Mouse (Mus musculus) forelimb bud, embryonic 11.5 days (tissue): ENCODE results near the gene Slc35b4.

ENCODE experiments used
- DNase-seq: peaks from one replicate; pipeline ENCODE4 v3.0.0-alpha.2; 2012; ENCODE audit warnings: low read depth, low spot score

Slc35b4 gene

GRCm38 (mm10) chr6:34170844-34171494 lies 5.9 kb downstream of the Slc35b4 start:
- DNase-seq: no peak

DNA sequence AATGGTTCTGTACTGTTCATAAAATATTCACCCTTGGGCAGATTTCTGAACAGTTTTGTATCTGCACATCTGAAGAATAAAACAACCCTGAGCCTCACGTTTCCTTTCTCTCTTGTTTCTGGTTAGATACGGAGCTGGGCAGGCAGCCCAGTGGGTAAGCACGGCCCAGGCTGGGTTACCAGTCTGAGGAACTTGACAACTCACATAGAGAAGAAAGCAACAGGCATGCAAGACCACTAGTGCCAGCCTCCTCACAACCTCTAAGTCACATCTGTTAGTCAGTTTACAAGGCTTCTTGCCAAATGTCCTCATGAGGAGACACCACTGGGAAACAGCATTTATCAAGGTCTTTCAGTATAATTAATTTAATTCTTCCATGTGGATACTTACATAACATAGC lies 8.1 kb downstream of the Slc35b4 start:
- no peak for DNase-seq

GRCm38 (mm10) chr6:34163014-34163413 lies 13.9 kb downstream of the Slc35b4 start:
- DNase-seq: no peak

DNA sequence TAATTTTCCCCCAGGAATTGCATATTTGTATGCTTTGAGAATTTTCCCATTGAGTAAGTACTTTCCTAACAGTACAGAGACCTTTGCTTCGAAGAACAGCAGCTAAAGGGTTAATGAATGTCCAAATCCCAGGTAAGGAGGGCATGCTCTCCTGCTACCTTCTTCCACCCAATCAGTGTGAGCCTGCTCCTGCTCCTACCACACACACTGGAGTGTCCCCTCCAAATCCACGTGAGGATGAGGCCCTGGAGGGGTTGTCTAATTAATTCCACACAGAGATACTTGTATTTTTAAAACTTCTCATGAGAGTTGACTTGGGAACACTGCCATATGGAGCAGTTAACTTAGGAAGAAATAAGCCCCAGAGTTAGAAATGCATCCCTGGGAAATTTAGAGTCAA lies 14.3 kb downstream of the Slc35b4 start:
- no peak for DNase-seq

- DNase-seq: no peak
These were observed 15.4 kb downstream of the Slc35b4 start for GRCm38 (mm10) chr6:34161511-34161910.

GRCm38 (mm10) chr6:34160816-34161310 lies 16.0 kb downstream of the Slc35b4 start:
- no peak for DNase-seq

- no peak for DNase-seq
These were observed 16.7 kb downstream of the Slc35b4 start for GRCm38 (mm10) chr6:34159998-34160815.

DNA sequence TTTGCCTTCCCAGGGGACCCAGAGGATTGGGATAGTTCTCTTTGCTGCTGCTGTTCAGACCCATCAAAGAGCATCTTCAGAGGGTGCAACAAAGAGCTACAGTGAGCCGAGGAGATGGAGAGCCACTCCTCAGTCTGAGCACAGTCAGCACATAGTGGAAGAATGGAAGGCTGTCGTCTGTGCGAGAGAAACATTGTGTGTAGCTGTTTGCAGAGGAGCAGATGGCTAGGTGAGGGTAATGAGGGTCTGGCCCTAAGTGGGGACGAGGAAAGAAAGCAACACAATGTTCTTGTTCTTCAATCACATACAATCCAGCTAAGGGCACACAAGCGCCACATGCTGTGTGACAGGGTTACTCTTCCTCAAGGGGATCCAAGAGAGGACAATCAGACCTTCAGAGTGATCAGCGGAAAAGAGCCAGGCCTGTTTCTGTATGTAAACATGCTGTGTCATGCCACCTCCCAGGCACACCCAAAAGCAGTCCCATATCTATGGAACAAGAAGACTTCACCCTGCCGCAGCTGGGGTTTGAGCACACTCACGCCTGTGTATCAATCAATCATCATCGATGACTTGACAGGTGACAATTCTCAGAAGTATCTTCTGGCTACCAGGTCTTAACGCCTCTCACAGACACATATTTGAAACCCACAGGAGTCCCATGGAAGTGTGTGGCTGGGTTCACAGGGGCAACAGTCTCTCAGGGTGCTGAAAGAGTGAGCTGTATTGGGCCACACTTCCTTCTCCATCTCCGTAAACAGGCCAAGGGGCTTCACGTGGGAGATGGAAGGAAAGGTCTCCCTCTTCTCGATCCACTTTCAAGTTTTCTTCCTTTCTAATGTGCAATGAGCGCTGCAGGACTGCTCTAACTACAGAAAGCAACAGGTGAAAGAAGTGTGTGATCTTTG lies 19.8 kb downstream of the Slc35b4 start:
- DNase-seq: no peak

DNA sequence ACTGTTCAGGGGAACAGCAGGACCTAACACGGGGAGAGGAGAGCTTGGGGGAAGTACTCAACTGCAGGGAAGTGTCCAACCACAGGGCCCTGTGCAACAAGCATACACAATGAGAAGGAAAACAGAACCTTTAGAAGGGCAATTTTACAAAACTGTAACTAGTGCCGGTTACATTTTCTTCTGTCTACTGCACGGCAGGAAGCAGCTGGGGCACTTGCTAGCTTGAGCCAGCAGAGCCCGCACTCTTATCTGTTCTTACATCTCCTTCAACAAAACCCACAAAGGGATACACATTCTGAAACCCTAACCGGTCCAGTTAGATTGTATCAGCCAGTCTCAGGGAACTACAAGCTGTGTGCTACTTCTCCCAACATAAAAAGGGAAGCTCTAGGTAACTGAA lies 20.9 kb downstream of the Slc35b4 start:
- no peak for DNase-seq

- no peak for DNase-seq
These were observed 21.6 kb downstream of the Slc35b4 start for GRCm38 (mm10) chr6:34155137-34155804.

- no peak for DNase-seq
These were observed 22.7 kb downstream of the Slc35b4 start for GRCm38 (mm10) chr6:34154202-34154601.

- DNase-seq: no peak
These were observed 23.6 kb downstream of the Slc35b4 start for GRCm38 (mm10) chr6:34153069-34154052.

GRCm38 (mm10) chr6:34149821-34150220 lies 27.1 kb downstream of the Slc35b4 start:
- DNase-seq: no peak

- no peak for DNase-seq
These were observed 27.8 kb downstream of the Slc35b4 start for GRCm38 (mm10) chr6:34149066-34149465.

DNA sequence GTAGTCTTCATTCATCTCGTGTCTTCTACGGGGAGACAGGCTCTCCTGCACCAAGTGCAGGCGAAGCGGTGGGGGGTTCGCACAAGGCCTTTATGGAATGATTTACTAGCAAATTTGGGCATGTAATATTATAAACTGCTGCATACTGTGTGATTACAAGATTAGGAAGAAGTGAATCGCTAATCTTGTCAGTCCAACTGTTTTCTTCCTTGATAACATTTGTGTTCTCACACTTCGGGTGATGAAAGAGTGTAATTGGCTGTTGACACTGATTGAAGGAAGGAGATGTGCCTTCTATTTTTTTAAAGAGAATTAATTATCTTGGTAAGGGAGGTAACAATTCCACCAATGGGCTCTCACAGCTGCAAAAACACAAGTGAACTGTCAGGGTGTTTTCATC lies 28.3 kb downstream of the Slc35b4 start:
- no peak for DNase-seq

DNA sequence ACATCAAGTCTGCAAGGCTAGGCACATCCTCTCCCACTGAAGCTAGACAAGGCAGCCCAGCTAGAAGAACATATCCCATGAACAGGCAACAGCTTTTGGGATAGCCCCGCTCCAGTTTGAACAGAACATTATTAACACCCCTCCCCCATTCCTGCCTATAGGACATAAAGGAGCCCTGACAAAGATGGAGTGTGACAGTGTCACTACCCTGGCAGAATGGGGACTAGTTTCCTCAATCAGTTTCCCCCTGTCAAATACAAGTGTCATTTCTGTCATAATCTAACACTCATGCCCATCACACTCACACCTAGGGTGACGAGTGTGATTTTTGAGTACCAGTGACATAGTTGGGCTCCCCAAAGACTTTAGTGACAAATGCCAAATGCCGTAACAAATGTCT lies 28.9 kb downstream of the Slc35b4 start:
- DNase-seq: no peak

GRCm38 (mm10) chr6:34146042-34146441 lies 30.9 kb downstream of the Slc35b4 start:
- no peak for DNase-seq

GRCm38 (mm10) chr6:34142931-34143330 lies 34.0 kb downstream of the Slc35b4 start:
- peak; percentile 52 for DNase-seq

DNA sequence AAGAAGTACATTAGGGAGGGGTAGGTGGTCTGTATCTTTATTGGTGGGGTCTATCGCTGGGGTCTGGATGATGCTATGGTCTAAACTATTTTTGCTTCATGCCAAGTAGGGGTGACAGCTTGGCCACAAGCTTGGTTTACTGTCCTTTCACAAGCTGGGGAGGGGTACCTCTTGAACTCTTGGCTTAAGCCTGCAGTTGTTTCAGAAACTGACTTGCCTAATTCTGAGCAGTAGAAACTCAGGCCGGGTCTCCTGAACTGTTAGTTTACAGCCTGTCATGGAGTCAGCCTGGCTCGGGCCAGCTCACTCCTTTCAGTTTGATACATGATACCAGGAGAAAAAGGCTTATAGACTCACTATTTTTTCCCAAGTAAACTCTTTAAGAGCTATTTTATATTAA lies 38.5 kb downstream of the Slc35b4 start:
- DNase-seq: no peak

DNA sequence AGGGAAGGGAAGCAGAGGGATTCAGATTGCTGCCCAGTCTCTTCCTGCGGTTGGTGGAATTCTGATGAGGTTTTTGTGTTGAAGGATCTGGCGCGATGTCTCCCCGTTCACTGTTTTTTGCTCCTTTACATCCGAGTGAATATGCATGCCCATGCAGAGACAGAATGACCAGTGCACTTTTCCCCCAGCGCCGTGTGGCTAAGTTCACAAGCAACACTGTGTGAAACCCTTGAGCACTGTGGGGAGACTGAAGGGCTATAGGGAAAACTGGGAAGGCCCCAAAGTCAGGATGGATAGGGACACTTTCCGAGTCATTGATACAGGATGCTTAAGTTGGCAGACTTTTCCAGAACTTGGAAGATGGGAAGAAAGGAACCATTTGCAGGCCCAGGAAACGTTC lies 44.5 kb downstream of the Slc35b4 start:
- no peak for DNase-seq
